In genomic region chr1:134573300-134573931, GRCm38 (mm10) we compare ENCODE assay signal across 23 mouse cellular contexts. TPM values are rescaled to one million over a fixed set of nuclear protein-coding genes. Genes with fewer than 3 reads are reported as not detected.
DNase-seq lines count a peak whose midpoint lies in the region; ATAC-seq and TF ChIP-seq lines count a peak whose summit lies in the region.
"Had no signal": no experiment of that assay in that cellular context is flagged by ENCODE, and none has a peak within 500 bp of the region (broad histone marks: within the 10 kb centered on the region; RNA-seq: fewer than 3 reads in every experiment).

No protein-coding gene starts in this region.

- peak overlapping the region; percentile 44; the same call in 1 of the 2 replicates for H3K4me3 ChIP-seq in ES-Bruce4 (ENCODE audit: low read depth, low read length)
- no peak overlapping the region for H3K4me3 ChIP-seq in ES-E14 (ENCODE audit: insufficient read depth in 1 of 2, low read depth in 1 of 2, low read length in 2 of 2, poor library complexity in 1 of 2, severe bottlenecking in 1 of 2)
- no peak overlapping the region for H3K4me3 ChIP-seq in liver, embryonic 12.5 days
- no peak overlapping the region for H3K4me3 ChIP-seq in liver, embryonic 16.5 days (ENCODE audit: low read depth, low read length)
- H3K4me3 ChIP-seq: embryonic facial prominence, embryonic 10.5 days; forebrain, embryonic 13.5 days; gastrocnemius, adult 2 months; heart, adult 2 months; heart, embryonic 15.5 days had no signal

- peak; percentile 65 for ATAC-seq in liver, embryonic 12.5 days
- ATAC-seq in liver, embryonic 16.5 days (ENCODE audit: low read depth): peak; percentile 48; the same call in 1 of the 2 replicates
- no peak for ATAC-seq in granulocyte monocyte progenitor cell, adult 5-6 weeks (replicated peaks; ENCODE audit: poor library complexity, severe bottlenecking)
- ATAC-seq: forebrain, embryonic 13.5 days; forebrain, postnatal 0 days had no signal

- H3K27ac ChIP-seq in ES-Bruce4 (ENCODE audit: insufficient read depth, low read length): peak overlapping the region; percentile 95
- peak overlapping the region; percentile 53; the same call in 1 of the 2 replicates for H3K27ac ChIP-seq in ES-E14 (ENCODE audit: insufficient read depth, low read depth, low read length, poor library complexity, severe bottlenecking)
- peak overlapping the region; percentile 59 for H3K27ac ChIP-seq in liver, embryonic 12.5 days
- no peak overlapping the region for H3K27ac ChIP-seq in liver, embryonic 16.5 days (ENCODE audit: low read length)
- H3K27ac ChIP-seq: embryonic facial prominence, embryonic 10.5 days; forebrain, embryonic 13.5 days; gastrocnemius, adult 2 months; heart, adult 2 months; heart, embryonic 15.5 days; hindbrain, embryonic 14.5 days had no signal

- H3K9ac ChIP-seq in ES-Bruce4 (ENCODE audit: low read depth, poor library complexity, severe bottlenecking): peak overlapping the region; percentile 47; the same call in 1 of the 2 replicates
- no peak overlapping the region for H3K9ac ChIP-seq in ES-E14 (ENCODE audit: insufficient read depth, low read depth, low read length, poor library complexity, severe bottlenecking)
- H3K9ac ChIP-seq in liver, embryonic 12.5 days: peak overlapping the region; percentile 9; the same call in 1 of the 2 replicates
- no peak overlapping the region for H3K9ac ChIP-seq in liver, embryonic 16.5 days (ENCODE audit: low read depth, low read length)
- H3K9ac ChIP-seq: forebrain, embryonic 13.5 days; forebrain, postnatal 0 days; heart, embryonic 15.5 days; hindbrain, embryonic 14.5 days had no signal

- TF ChIP-seq POLR2A in ES-Bruce4 (IDR thresholded peaks at IDR 0.05; ENCODE audit: insufficient read depth, low read length): no peak

- TF ChIP-seq EP300 in ES-Bruce4 (IDR thresholded peaks at IDR 0.05; ENCODE audit: insufficient read depth, low read depth, low read length): 0 out of 2 replicates have a peak, but pooled peaks have one; percentile 14

- peak overlapping the region; percentile 21; the same call in 1 of the 2 replicates for H3K4me2 ChIP-seq in liver, embryonic 12.5 days
- no peak overlapping the region; the same call in 1 of the 2 replicates for H3K4me2 ChIP-seq in liver, embryonic 16.5 days (ENCODE audit: low read depth, low read length)
- H3K4me2 ChIP-seq: forebrain, embryonic 13.5 days; heart, embryonic 11.5 days; heart, embryonic 15.5 days; hindbrain, embryonic 14.5 days had no signal

- no peak for DNase-seq in ES-E14 (ENCODE audit: low read depth, low spot score)
- DNase-seq in layer of hippocampus, postnatal 25 days (ENCODE audit: extremely low spot score in 1 of 2, low spot score in 1 of 2): no peak
- DNase-seq in embryo, embryonic 9.5 days (ENCODE audit: extremely low spot score): no peak
- DNase-seq in adrenal gland, adult 8-10 months: no peak
- DNase-seq: adrenal gland, postnatal 14 days; cerebellum, adult 11-12 months; cerebellum, adult 9-10 months; cerebellum, postnatal 25 days; forebrain, postnatal 0 days; gastrocnemius, adult 2 months; gastrocnemius, postnatal 25 days; heart, adult 2 months; heart, postnatal 14 days had no signal

- H3K9me3 ChIP-seq in ES-Bruce4 (replicated peaks; ENCODE audit: control insufficient read depth, insufficient read depth, low read length, poor library complexity, severe bottlenecking): no peaks in the 10 kb centered on the region
- H3K9me3 ChIP-seq in ES-E14 (ENCODE audit: control insufficient read depth, insufficient read depth, low read depth, low read length): no peaks in the 10 kb centered on the region
- no peaks in the 10 kb centered on the region for H3K9me3 ChIP-seq in liver, embryonic 12.5 days (replicated peaks)
- no peaks in the 10 kb centered on the region for H3K9me3 ChIP-seq in liver, embryonic 16.5 days (replicated peaks; ENCODE audit: control insufficient read depth, low read length)
- H3K9me3 ChIP-seq: embryonic facial prominence, embryonic 10.5 days; forebrain, embryonic 13.5 days; heart, embryonic 15.5 days had no signal

- in situ Hi-C loops in ES-E14 (cut with MboI; ENCODE audit: low sequenced_read_pairs in 2 of 2, unreplicated experiment in 2 of 2): no loop called here

- 32% methylated on average over 1 of the region's 1 CpGs for WGBS in liver, embryonic 12.5 days (ENCODE audit: insufficient replicate concordance)
- 25% methylated on average over 1 of the region's 1 CpGs for WGBS in liver, embryonic 16.5 days (ENCODE audit: insufficient replicate concordance)

- H3K4me1 ChIP-seq in ES-Bruce4 (ENCODE audit: control insufficient read depth, insufficient read depth, low read length) (peaks cover 1% of the 10 kb centered on the region), ES-E14 (ENCODE audit: control insufficient read depth in 2 of 2, insufficient read depth in 2 of 2, low read length in 2 of 2, poor library complexity in 1 of 2) (peaks cover 9 to 23% of the 10 kb centered on the region in 2 experiments)
- H3K4me1 ChIP-seq in liver, embryonic 12.5 days: peaks cover 50% of the 10 kb centered on the region
- H3K4me1 ChIP-seq in liver, embryonic 16.5 days (ENCODE audit: control insufficient read depth, low read depth, low read length): peaks cover 6% of the 10 kb centered on the region; the same call in 1 of the 2 replicates
- H3K4me1 ChIP-seq: embryonic facial prominence, embryonic 10.5 days; forebrain, embryonic 13.5 days; heart, embryonic 15.5 days had no signal

- H3K27me3 ChIP-seq in ES-Bruce4 (ENCODE audit: control insufficient read depth, insufficient read depth, low read length, poor library complexity, severe bottlenecking): no peaks in the 10 kb centered on the region
- no peaks in the 10 kb centered on the region for H3K27me3 ChIP-seq in liver, embryonic 12.5 days (replicated peaks)
- H3K27me3 ChIP-seq in liver, embryonic 16.5 days (ENCODE audit: control insufficient read depth, insufficient read depth, low read depth, low read length): no peaks in the 10 kb centered on the region
- H3K27me3 ChIP-seq: forebrain, embryonic 13.5 days; heart, embryonic 15.5 days had no signal

- H3K36me3 ChIP-seq in ES-Bruce4 (ENCODE audit: control insufficient read depth, insufficient read depth, low read length, poor library complexity, severe bottlenecking): no peaks in the 10 kb centered on the region; the same call in 1 of the 2 replicates
- no peaks in the 10 kb centered on the region for H3K36me3 ChIP-seq in ES-E14 (ENCODE audit: control insufficient read depth, insufficient read depth, low read length, poor library complexity, severe bottlenecking)
- H3K36me3 ChIP-seq in liver, embryonic 12.5 days: no peaks in the 10 kb centered on the region
- no peaks in the 10 kb centered on the region for H3K36me3 ChIP-seq in liver, embryonic 16.5 days (ENCODE audit: control insufficient read depth, insufficient read depth)
- H3K36me3 ChIP-seq: heart, embryonic 15.5 days had no signal

- no peak for TF ChIP-seq CTCF in ES-Bruce4 (IDR thresholded peaks at IDR 0.05; ENCODE audit: low read depth, low read length)

TF ChIP-seq in ES-E14, 5 proteins besides CTCF, POLR2A, EP300 and RAD21:
- TF ChIP-seq CHD2 (IDR thresholded peaks at IDR 0.05; ENCODE audit: low read depth, low read length) (no peak), ZC3H11A (IDR thresholded peaks at IDR 0.05; ENCODE audit: borderline replicate concordance, low read depth, low read length) (no peak), ZNF384 (IDR thresholded peaks at IDR 0.05; ENCODE audit: low read depth, low read length) (no peak), HCFC1 (IDR thresholded peaks at IDR 0.05; ENCODE audit: borderline replicate concordance, insufficient read depth, low read length) (no peak), MAFK (IDR thresholded peaks at IDR 0.05; ENCODE audit: insufficient read depth, low read depth, low read length) (no peak)

RNA-seq across cellular contexts. Expression of gene Kdm5b, which starts 13.4 kb away (rescaled TPM):
- polyA plus RNA-seq in ES-Bruce4 (2011; ENCODE audit: insufficient read depth, insufficient read length, low read depth, missing spikeins): 161 and 181 TPM in 2 replicates
- total RNA-seq in ES-E14 (2012; rRNA removed): 127 and 182 TPM in 2 replicates
- polyA plus RNA-seq in liver, embryonic 12.5 days (2016; fragmentation: Nextera tagmentation; extraction: Ambion mirVana): 16.1 and 16.5 TPM in 2 replicates
- 5.5 and 5.6 TPM in 2 replicates for polyA plus RNA-seq in liver, embryonic 16.5 days (2015; fragmentation: Nextera tagmentation; extraction: Ambion mirVana)
- 17.4 and 28.4 TPM in 2 replicates for total RNA-seq in granulocyte monocyte progenitor cell, adult 5-6 weeks (2014; fragmentation: Nextera tagmentation)
- 15.0 and 16.8 TPM in 2 replicates for total RNA-seq in granulocyte monocyte progenitor cell, adult 5-6 weeks (2017)
- total RNA-seq in layer of hippocampus, postnatal 25 days (2021): 10 to 100 TPM; 71.1 to 75.3 TPM
- total RNA-seq in adrenal gland, adult 8-10 months (2022): 10 to 100 TPM; 45.9 to 65.0 (median 52.6) TPM

RNA-seq across cellular contexts. Expression of gene Mgat4e, which starts 23.9 kb away (rescaled TPM):
- polyA plus RNA-seq in ES-Bruce4 (2011; ENCODE audit: insufficient read depth, insufficient read length, low read depth, missing spikeins): 1.3 and 1.6 TPM in 2 replicates
- 0.76 and 2.1 TPM in 2 replicates for total RNA-seq in ES-E14 (2012; rRNA removed)
- polyA plus RNA-seq in liver, embryonic 12.5 days (2016; fragmentation: Nextera tagmentation; extraction: Ambion mirVana): not detected in 2 replicates
- polyA plus RNA-seq in liver, embryonic 16.5 days (2015; fragmentation: Nextera tagmentation; extraction: Ambion mirVana): not detected in 2 replicates
- not detected in 2 replicates for total RNA-seq in granulocyte monocyte progenitor cell, adult 5-6 weeks (2014; fragmentation: Nextera tagmentation)
- total RNA-seq in granulocyte monocyte progenitor cell, adult 5-6 weeks (2017): 0.10 TPM in 1 of 2 replicates, not detected in the other
- not detected for total RNA-seq in layer of hippocampus, postnatal 25 days (2021)
- total RNA-seq in adrenal gland, adult 8-10 months (2022): not detected
- total RNA-seq: adrenal gland, postnatal 14 days; forebrain, postnatal 0 days; gastrocnemius, adult 2 months; gastrocnemius, postnatal 25 days; heart, adult 2 months; heart, postnatal 14 days had no signal
- polyA plus RNA-seq: embryonic facial prominence, embryonic 10.5 days; embryonic facial prominence, embryonic 14.5 days; forebrain, embryonic 13.5 days; forebrain, postnatal 0 days; heart, adult 2 months; heart, embryonic 11.5 days; heart, embryonic 15.5 days; hindbrain, embryonic 14.5 days had no signal

Comparison
In these comparisons a context has a peak if more than half of its experiments do, and no peak if none do; other contexts are left out.
1. H3K9ac ChIP-seq: peak in ES-Bruce4 (single experiment) and liver, embryonic 12.5 days (single experiment); none in ES-E14 (single experiment) and liver, embryonic 16.5 days (single experiment).